Mouse (Mus musculus) cerebellum, postnatal 4 days (tissue): ENCODE results near the gene Rundc1.
A peak's percentile ranks its signal among the peaks of the same experiment; 100 is the strongest.
"Not testable (repeated sequence)": the region's sequence is repeated elsewhere in the genome, so short reads cannot be mapped to it uniquely, and the experiment has no call there.

Source experiments
- DNase-seq, 2 experiments: peaks; one replicate each; pipeline ENCODE4 v3.0.0; 2022; ENCODE audit warnings: low spot score in 2 of 2, mixed read lengths in 1 of 2

Rundc1 gene

DNA sequence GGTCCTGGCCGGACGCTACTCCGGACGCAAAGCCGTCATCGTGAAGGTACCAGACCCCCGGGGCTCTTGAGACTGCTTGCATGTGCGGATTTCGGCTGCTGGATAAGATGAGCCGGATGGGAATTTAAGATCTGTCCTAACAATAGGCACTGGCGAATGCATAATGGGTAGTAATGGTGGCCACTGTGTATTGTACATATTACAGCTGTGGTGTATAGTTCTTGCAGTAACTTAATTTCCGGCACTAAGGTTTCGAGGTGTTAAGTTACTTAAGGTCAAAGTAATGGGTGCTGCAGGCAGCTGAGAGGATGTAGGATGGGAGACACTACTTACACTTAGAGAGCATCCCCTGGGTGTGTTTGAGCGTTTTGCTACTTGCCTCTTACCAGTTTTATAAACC, 17.9 kb downstream of the Rundc1 start:
- no peak for DNase-seq

DNA sequence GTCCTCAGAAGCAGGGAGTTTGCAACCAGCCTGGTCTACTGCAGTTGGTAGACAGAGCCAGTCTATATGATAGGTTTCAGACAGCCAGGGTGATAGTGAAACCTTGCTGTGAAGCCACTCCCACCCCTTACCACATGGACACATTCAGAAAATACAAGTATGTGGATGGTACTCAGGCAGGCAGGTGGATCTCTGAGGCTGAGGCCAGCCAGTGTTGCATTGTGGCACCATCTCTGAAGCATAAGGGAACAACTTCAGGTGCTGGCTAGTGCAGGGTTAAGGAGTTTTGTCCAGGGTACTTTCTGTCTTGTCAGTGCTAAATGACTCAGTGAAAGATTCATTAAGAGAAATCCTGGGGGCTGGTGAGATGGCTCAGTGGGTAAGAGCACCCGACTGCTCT, 21.4 kb downstream of the Rundc1 start:
- DNase-seq, result no peak

DNA sequence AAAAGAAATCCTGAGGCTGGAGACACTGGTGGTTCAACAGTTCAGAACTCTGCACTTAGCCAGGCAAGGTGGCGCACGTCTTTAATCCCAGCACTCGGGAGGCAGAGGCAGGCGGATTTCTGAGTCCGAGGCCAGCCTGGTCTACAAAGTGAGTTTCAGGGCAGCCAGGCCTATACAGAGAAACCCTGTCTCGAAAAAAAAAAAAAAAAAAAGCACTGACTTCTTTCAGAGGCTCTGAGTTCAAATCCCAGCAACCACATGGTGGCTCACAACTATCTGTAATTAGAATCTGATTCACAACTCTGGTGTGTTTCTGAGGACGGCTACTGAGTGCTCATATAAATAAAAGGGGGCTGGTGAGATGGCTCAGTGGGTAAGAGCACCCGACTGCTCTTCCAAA, 22.0 kb downstream of the Rundc1 start:
- DNase-seq, result not testable (repeated sequence)

DNA sequence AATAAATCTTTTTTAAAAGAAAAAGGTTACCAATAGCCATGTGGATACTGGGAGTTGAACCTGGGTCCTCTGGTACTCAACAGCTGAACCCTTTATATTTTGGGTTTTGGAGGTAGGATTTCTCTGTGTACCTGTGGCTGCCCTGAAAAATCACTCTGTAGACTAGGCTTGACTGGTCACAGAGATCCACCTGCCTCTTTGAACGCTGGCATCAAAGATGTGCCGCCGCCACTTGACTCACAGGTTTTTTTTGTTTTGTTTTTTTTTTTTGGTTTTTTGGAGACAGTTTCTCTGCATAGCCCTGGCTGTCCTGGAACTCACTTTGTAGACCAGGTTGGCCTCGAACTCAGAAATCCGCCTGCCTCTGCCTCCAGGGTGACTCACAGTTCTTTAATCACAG, 22.9 kb downstream of the Rundc1 start:
- DNase-seq, result no peak

DNA sequence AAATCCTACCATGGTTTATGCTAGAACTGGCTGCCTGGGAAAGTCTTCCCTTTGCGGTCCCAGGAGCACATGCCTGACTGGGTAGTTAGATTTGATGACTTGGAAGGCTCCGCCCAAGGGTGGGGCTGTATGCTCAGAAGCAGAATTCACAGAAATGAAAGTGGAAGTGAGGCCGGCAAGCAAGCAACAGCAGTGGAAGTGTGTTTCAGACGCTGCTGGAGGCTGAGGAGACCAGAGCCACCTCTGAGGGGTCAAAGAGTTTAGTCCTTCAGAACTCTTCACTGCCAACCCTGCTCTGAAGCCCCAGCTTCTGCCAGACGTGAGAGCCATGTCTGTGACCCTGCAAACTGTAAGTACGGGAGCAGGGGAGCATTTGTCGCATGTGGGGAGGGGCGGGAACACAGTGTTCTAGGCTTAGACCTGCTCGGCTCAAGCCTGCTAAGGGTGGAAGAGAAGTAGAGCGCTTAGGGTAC, 23.4 kb downstream of the Rundc1 start, which contains the start of gene Ifi35:
Ifi35 (plus strand) TSS at position 134 of the 473 bp plus-strand sequence.
- no peak for DNase-seq

DNA sequence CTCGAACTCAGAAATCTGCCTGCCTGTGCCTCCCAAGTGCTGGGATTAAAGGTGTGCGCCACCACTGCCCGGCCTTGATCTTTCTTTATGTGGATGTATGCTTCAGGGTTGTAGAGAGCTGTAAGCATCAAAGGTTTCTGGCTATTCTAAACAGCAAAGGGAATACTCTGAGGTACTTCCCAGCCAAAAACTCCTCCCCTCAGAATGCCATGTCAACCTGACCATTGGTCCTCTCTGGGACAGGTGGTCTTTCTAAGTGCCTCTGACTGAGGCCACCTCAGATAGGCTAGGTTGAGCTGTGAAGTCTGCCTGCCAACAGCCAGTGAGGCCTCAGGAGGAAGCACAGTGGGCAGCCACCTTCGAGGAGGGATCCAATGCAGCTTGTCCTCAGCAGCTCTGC, 24.0 kb downstream of the Rundc1 start:
- DNase-seq, result no peak

DNA sequence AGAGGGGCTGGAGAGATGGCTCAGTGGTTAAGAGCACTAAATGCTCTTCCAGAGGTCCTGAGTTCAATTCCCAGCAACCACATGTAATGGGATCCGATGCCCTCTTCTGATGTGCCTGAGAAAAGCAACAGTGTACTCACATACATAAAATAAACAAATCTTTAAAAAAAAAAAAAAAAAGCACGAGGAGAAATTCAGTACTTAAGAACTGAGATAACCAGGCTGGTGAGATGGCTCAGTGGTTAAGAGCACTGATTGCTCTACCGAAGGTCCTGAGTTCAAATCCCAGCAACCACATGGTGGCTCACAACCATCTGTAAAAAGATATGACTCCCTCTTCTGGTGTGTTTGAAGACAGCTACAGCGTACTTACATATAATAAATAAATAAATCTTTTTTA, 24.7 kb downstream of the Rundc1 start:
- not testable (repeated sequence) for DNase-seq

DNA sequence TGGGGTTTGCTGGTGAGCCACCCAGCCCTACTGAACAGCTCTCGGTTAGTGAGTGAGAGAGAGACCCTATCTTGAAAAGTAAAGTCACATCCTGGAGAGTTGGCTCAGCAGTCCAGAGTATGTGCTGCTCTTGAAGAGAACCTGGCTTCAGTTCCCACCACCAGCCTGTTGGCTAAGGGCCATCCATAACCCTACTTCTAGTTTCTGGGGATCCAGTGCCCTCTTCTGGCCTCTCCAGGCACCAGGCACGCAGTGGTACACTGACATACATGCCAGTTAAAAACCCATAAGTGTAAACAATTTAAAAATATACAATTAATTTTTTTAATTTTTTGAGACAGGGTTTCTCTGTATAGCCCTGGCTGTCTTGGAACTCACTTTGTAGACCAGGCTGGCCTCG, 25.5 kb downstream of the Rundc1 start:
- no peak for DNase-seq

DNA sequence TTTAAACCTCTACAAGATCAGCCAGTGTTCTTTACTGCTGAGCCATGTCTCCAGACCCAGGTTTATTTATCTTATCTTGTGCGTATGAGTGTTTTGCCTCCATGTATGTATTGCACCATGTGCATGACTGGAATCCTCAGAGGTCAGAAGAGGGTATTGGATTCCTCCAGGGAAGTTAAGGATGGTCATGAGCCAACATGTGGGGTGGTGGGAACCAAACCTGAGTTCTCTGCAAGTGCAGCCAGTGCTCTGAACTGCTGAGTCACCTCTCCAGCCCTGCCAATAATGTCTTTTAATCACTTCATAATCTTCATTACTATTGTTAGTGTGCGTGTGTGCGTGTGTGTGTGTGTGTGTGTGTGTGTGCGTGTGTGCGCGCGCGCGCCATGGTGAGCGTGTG, 26.7 kb downstream of the Rundc1 start:
- DNase-seq, result no peak

DNA sequence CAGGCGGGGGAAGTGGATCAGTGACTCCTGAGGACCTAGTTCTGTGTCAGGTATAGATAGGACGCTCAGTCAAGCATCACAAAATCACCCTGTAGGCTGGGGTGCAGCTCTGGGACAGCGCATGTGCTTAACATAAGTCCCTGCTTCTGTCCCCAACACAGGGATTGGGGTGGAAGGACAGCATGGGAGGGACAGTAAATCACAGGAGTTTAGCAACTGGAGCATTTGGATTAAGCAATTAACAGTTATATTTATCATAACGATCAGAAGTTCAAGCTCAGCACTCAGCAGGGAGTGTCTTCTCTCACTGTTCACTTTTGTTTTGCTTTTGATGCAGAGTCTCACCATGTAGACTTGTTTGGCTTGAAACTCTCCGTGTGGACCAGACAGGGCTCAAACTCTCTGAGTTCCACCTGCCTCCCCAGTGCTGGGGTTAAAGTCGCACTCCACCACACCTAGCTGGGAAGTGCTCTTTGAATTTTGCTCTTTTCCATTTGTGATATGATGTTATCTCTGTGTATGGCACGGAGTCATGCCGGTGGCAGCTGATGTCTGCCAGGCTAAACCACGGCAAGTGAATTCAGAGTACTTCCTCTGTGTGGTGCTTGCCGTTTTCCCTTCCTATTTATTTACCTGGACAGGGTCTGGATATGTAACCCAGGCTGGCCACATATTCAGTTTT, 27.3 kb downstream of the Rundc1 start:
- DNase-seq, result no peak

DNA sequence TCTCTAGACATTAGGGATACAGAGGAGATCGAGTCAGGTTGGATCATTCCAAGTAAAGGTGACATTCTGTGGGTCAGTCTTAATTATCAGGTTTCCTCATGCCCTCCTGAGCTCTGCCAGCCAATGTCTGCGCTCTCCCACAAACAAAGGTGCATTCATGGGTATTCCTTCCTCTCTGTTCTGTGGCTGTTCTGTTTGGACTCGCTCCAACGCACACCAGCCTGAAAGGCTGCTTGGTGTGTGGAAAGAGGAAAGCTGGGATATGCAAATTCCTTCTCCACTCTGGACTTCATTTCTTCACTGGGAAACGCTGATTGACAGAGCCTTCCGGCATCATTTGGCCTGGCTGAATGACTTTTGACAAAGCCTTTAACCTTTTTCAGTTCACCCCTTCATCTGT, 29.8 kb downstream of the Rundc1 start:
- DNase-seq, result no peak

DNA sequence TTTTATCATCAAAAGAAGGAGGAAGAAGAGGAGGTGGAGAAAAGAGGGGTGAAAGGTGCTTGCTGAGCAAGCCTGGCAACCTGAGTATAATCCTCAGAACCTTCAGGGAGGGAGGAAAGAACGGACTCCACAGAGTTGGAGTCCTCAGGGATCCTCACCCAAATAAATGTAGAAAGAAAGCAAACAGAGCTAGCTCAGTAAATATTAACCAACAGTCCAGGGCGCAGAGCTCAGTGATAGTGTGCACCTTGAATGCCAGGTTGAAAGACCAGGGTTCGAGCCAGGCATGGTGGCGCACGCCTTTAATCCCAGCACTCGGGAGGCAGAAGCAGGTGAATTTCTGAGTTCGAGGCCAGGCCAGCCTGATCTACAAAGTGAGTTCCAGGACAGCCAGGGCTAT, 30.7 kb downstream of the Rundc1 start:
- DNase-seq, result no peak

DNA sequence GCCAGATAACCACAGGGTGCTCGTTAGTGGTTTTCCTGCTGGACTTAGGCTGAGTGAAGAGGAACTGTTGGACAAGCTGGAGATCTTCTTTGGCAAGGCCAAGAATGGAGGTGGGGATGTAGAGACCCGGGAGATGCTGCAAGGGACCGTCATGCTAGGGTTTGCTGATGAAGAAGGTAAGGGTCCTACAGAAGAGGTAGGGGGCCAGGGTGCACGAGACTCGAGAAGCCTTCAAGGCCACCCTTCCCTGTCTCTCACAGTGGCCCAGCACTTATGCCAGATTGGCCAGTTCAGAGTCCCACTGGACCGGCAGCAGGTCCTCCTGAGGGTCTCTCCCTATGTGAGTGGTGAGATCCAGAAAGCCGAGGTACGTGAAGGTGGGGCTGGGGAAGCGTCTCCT, 32.7 kb downstream of the Rundc1 start:
- no peak for DNase-seq

DNA sequence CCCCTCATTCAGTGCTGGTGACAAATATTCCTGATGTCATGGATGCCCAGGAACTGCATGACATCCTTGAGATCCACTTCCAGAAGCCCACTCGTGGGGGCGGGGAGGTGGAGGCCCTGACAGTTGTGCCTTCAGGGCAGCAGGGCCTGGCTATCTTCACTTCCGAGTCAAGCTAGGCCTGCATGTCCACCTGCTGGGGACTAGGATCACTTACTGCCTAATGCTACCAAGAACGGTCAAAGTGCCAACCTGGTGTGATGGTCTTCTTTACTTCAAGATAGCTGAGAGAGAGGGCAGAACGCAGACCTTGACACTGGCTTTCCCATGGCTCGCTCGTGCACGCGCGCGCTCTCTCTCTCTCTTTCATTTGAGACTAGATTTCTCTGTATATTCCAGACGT, 33.3 kb downstream of the Rundc1 start:
- no peak for DNase-seq

DNA sequence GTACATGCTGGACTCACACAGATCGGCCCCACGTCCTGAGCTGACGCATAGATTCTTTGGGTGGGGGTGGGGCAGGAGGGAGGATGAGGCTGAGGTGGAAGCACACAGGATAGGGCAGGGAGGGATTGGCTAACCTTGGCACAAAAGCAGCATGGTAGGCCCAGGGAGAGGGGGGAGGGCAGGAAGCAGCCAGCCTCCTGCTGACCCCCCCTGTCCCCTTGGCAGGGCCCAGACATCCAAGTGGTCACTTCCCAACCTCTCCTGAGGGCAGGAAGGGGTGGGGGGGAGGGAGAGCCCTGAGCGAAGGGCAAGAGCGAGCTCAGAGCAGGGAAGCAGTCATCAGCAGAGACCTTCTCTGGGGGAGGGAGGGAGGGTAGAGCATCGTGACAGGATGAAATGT, 34.8 kb downstream of the Rundc1 start:
- DNase-seq, result no peak

DNA sequence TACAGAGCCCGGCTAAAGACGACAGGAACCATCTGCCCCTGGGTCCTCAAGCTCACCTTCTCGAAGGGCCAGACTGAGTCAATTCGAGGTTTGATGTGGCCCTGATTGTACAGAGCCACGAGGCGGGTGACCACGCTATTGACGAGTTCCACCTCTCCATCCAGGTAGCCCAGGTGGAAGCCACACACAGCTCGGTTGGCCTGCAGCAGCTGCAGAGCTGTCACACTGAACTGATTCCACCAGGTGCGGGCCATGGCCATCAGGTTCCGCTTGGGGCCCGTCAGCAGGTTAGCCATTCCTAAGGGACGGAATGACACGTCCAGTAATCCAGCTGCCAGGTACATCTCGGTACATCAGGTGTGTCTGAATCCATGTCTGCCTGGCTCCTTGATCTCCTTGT, 35.4 kb downstream of the Rundc1 start:
- DNase-seq, result no peak

DNA sequence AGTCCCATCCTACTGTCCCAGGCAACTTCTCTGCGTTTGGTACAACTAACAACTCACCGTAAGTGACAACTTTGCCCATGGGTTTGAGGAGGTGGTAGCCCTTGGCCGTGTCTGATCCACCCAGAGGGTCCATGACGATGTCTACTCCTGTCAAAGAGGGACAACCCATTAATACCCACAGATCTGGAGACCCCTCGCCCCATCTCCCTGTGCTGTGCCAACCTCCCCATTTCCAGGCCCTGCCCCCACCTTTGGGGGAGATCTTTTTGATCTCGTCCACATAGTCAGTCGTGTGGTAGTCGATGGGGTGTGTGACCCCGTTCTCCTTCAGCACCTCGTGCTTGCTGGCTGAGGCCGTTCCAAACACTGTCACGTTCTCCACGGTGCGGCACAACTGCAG, 37.3 kb downstream of the Rundc1 start:
- no peak for DNase-seq

DNA sequence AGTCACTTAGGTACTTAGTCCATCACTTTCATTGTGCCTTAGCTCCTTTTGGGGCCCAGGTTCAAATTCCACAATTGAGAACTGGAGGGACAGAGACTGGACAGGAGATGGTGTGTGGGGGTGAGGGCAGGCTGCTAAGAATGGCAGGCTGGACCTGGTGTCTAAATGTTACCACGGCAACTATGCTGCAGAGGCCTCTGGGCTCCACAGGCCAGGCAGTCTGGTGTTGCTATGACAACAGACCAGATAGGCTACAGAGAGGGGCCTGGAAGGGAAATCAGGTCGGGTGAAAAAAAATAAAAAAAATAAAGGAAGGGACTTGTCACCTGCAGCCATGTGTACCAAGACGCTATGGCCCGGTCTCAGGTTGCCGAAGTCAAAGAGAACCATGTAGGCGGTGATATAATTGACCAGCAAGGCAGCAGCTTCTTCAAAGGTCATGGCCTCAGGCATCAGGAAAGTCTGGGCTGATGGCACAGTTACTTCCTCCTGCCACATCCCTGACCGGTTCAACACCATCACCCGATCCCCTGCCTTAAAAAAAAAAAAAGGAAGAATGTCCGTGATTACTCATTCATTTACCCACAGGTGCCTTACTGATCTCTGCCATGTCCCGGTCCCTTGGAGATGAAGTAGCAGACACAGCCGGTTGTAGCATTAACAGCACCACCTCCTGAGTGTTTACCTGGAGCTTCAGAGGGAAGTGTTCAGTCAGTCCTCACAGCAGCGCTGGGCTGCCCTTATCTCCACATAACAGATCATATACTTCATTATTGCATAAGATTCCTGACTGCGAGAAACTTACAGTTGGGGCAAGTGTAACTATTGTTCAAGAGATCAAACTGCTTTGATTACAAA, 37.9 kb downstream of the Rundc1 start:
- no peak for DNase-seq

DNA sequence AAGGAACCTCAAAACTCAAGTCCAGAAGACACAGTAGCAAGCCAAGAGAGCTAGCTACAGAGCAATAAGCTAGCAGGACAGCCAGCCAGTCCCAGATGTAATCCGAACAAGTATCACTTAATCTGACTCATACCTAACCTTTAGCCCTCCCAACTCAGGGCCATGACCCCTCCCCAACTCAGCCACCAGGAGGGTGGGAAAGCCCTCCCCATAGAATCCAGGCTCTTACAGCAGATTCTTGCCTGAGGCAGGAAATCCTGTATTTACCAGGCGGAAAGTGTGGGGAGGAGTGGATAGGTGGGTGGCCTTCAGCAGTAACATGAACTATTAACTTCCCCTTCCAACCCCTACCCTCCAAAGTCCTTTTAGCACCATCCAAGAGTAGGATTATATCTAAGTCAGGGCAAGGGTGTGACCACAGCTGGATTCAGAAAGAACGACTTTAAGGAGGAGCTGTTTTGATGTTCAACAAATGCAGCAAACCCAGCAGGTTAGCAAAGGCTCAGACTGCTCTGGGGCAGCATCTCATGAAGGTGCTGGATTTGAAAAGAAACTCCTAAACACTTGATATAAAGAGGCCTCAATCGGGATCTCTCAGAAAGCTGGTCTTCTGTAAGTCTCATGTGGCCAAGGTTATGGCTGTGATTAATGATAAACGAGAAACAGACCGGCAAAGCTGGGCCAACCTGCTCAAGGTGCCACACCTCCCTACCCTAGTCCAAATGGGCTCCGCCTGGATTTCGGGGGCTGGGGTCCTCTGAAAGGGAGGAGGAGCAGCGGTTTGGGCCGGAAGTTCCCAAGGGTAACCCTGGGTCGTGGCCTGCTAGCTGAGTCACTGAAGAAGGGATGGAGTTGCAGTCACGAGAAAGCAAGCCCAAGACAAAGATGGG, 39.6 kb downstream of the Rundc1 start, which contains the start of gene Rnd2:
Rnd2 (plus strand) TSS at position 789 of the 890 bp plus-strand sequence.
- DNase-seq, result no peak

DNA sequence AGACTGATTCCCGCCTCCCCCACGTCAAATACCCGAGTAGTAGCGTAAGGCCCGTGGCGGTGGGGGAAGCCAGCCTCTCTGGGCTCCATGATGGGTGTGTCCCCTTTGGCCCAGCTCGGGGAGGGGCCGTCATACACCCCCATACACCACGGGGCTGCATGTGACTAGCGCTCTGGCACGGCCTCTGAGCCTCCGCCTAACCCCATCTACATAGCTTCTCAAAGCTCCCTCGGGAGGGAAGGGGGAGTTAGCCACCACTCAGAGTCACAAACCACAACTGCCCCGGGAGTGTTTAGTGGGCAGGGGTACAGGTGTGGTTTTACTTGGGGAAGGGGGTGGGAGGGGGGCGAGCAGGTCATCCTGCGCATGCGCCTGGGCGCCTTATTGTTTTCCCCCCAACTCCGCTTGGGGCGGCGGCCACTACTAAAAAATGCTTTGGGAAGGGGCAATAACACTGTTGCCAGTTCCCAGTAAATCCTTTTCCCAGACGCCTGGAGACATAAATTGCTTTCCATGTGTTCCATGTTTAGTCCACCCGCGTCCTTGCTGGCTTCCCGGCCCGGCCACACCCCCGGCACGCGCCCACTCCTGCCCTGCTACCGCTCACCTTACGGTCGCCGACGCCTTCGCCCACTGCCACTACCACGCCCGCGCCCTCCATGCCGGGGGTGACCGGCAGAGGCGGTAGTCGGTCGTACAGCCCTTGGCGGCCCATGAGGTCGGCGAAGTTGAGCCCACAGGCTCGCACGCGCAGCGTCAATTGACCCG, 40.4 kb downstream of the Rundc1 start:
- DNase-seq, result peak in 1 of 2 experiments; percentile 67

DNA sequence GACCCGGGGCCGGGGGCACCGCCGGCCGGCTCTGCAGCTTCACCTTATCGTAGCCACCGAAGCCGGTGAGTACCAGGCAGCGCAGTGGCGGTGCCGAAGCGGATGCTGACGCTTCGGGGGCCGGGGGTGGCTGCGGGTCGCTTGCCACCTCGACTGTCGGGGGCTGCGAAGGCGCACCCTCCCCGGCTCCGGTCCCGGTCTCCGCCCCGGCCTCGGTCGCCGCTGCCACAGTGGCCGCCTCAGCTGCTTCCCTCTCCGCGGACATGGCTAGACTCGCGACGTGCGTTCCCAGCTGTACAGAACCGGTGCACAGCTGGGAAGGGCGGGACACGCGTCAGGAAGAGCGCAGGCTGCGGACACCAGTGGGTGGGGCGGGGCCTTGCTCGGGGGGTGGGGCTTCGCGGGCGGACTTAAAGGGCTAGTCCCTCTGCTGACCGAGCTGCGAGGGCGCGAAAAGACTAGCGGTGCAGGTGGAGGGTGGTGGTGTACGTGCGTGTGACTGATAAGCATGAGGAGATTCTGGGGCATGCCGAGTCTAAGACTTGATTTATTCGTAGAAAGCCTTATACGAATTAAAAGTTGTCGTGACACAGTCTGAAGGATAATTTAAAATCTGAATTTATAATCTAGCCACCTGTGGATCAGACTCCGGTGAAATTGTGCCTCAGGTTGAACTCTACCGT, 41.1 kb downstream of the Rundc1 start, which contains the start of gene Vat1:
Vat1 (minus strand) TSS at position 362 of the 683 bp plus-strand sequence.
- DNase-seq, result no peak
